Mouse (Mus musculus): Measurements from ENCODE around the gene Cnppd1.

- TF ChIP-seq POLR2A (IDR thresholded peaks at IDR 0.05; ENCODE audit: extremely low read depth, insufficient read depth, low read length) (no peak), CTCF (IDR thresholded peaks at IDR 0.05; ENCODE audit: low read depth, low read length) (no peak)
Observed at GRCm38 (mm10) chr1:75181377-75181870, 38.9 kb upstream of the Cnppd1 start.

Data from liver, adult 2 months (tissue).